Mouse (Mus musculus) stomach, postnatal 0 days (tissue): Measurements from ENCODE around the gene Atp8a2. TPM values are rescaled to one million over a fixed set of nuclear protein-coding genes. Genes with fewer than 3 reads are reported as not detected.

ENCODE experiments used
- ATAC-seq: fragments of 200-750 bp; cut with Nextera tagmentation; 2 replicates; pipeline ENCODE4 v1.8.0; 2017; ENCODE audit not compliant: low FRiP score, low TSS enrichment
- DNase-seq: peaks from one replicate; pipeline ENCODE4 v3.0.0-alpha.2; 2016; ENCODE audit warnings: low spot score
- H3K27ac ChIP-seq: fragments of 300-500 bp; sonication (generic); replicated peaks from 2 replicates; pipeline ENCODE4 v1.5.1; 2014; ENCODE audit warnings: mild to moderate bottlenecking, control low read depth
- H3K27me3 ChIP-seq: fragments of 300-500 bp; sonication (generic); 2 replicates; pipeline ENCODE4 v1.6.1; 2014; ENCODE audit warnings: low read length; ENCODE audit not compliant: control insufficient read depth, insufficient read depth
- H3K36me3 ChIP-seq: fragments of 300-500 bp; sonication (generic); 2 replicates; pipeline ENCODE4 v1.6.1; 2014; ENCODE audit warnings: low read length, mixed read lengths; ENCODE audit not compliant: control insufficient read depth, insufficient read depth
- H3K4me1 ChIP-seq: fragments of 300-500 bp; sonication (generic); replicated peaks from 2 replicates; pipeline ENCODE4 v1.6.1; 2014; ENCODE audit warnings: antibody characterized with exemption; ENCODE audit not compliant: control insufficient read depth, insufficient read depth
- H3K4me2 ChIP-seq: fragments of 300-500 bp; sonication (generic); replicated peaks from 2 replicates; pipeline ENCODE4 v1.6.1; 2014; ENCODE audit warnings: low read depth, mild to moderate bottlenecking, control low read depth, moderate library complexity
- H3K4me3 ChIP-seq: fragments of 300-500 bp; sonication (generic); 2 replicates; pipeline ENCODE4 v1.5.1; 2014; ENCODE audit warnings: low read depth, low read length, control low read depth
- H3K9ac ChIP-seq: fragments of 300-500 bp; sonication (generic); 2 replicates; pipeline ENCODE4 v1.6.1; 2014; ENCODE audit warnings: mild to moderate bottlenecking, low read length, control low read depth, mixed read lengths
- H3K9me3 ChIP-seq: fragments of 300-500 bp; sonication (generic); 2 replicates; pipeline ENCODE4 v1.6.1; 2016; ENCODE audit warnings: low read length; ENCODE audit not compliant: control insufficient read depth
- CTCF ChIP-seq: IDR thresholded peaks from 2 replicates; pipeline ENCODE4 v1.5.1; 2016; ENCODE audit warnings: antibody characterized with exemption, low read depth, mild to moderate bottlenecking, moderate library complexity
- EP300 ChIP-seq: optimal IDR thresholded peaks from 2 replicates; pipeline ENCODE3; 2016; ENCODE audit warnings: antibody characterized with exemption
- WGBS: fragments of 180-500 bp; shearing (Covaris S2); extraction: QIAGEN DNeasy Blood & Tissue Kit; methylation state at CpG from one replicate; pipeline ENCODE4 v1.1.7; 2014; 5-methylcytosine and 5-hydroxymethylcytosine counted together
- polyA plus RNA-seq: library from polyadenylated mRNA; unstranded; fragments of >200 nt; fragmentation: Nextera tagmentation; extraction: Ambion mirVana; gene quantifications from 2 replicates; pipeline ENCODE4 v1.2.1, GENCODE M21; 2015

The Atp8a2 gene
- polyA plus RNA-seq, 1 experiment from 2014 or later: 6.3 TPM

DNA sequence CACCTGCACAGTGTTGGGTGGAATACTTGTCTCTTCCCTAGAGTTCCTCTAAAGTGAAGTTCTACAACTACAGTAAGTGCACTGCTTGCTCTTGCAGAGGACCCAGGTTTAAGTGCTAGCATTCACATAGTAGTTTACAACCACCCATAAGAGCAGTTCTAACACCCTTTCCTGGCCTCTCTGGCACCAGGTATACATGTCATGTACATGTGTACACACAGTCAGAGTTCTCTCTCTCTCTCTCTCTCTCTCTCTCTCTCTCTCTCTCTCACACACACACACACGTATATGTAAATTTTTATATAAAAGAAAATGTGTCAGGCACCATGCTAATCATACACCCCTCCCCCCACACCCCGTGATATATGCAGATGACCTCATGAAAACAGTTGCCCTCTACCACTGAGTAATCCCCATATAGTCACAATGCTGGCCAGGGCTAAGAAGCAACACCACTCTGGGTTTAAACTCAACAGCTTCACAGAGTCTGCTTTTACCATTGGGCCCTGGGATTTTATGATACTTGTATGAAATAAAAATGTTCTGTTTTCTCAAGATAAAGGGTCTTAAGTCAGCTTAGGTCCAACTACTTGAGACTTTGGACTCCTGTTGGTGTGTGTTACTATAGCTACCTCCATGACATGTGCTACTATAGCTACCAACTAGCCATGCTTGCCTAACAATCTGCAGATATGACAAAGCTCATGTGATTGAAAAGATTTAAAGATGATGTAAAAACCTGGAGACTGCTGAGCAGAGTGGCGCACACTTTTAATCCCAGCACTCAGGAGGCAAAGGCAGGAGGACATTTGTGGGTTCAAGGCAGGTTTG is 487.3 kb downstream of the Atp8a2 start:
- DNase-seq (no peak), ATAC-seq (0 out of 2 replicates have a peak, but pooled peaks have one; percentile 64)
- 82% methylated on average over 3 of the region's 3 CpGs for WGBS
- TF ChIP-seq CTCF (no peak), EP300 (no peak)
- Histone ChIP-seq H3K4me1 (no peaks in the 10 kb centered on the region), H3K9me3 (no peaks in the 10 kb centered on the region), H3K9ac (no peak overlapping the region), H3K4me3 (no peak overlapping the region), H3K27ac (no peak overlapping the region), H3K4me2 (no peak overlapping the region), H3K36me3 (no peaks in the 10 kb centered on the region), H3K27me3 (no peaks in the 10 kb centered on the region)

DNA sequence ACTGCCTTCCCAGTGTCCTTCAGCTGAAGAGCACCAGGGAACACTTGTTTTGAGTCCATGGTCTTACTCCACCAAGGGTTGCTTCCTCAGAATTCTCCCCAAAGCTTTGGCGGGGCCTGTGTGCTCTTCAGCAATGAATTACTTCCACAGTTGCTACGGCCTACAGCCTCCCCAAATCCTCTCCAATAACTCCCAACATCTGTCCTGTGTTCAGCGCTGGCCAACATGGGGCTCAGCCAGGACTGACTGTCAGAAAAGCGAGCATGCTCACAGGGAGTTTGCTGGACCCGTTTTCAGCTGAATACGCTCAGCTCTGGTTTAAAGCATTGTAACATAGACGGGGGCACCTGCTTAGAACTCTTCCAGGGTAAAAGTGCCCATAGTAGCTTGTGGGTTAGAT is 489.0 kb downstream of the Atp8a2 start:
- 62% methylated on average over 7 of the region's 7 CpGs for WGBS
- TF ChIP-seq CTCF (no peak), EP300 (no peak)
- DNase-seq: no peak
- H3K27me3 ChIP-seq: no peaks in the 10 kb centered on the region
- H3K4me1 ChIP-seq: no peaks in the 10 kb centered on the region
- no peak overlapping the region for H3K9ac ChIP-seq
- no peaks in the 10 kb centered on the region for H3K9me3 ChIP-seq
- H3K4me2 ChIP-seq: no peak overlapping the region
- no peaks in the 10 kb centered on the region for H3K36me3 ChIP-seq
- H3K27ac ChIP-seq: no peak overlapping the region
- no peak for ATAC-seq
- no peak overlapping the region for H3K4me3 ChIP-seq

DNA sequence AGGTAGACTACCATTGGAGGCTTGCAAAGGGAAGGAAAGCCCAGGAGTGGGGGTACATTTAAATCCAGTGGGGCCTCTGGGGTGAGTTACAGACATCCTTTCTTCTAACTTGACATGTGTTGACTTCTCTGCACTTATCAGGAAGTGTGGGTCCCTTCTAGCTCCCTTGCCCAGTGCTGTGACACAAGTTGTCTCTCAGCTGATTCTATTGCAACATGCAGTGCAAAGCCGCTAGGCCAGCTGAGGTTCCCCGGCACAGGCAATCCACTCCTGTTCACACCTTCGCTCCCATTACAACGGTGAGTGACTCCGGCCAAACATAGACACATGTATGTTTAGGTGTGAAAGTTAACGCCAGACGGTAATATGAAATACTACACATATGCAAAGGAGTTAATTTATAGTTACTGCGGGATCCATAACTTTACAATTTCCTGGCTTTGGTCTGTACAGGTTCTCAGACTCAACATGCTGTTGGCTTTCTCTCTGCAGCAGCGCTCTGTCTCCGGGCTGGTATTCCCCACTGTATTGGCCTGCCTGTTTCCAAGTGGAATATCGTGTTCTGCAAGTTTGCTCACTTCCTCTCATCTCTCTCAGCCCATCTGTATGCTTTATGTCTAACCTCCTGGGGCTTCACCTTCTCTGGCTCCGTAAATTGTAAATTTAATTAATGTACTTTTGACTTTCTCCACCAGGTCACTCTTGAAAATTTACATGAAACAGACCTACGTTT is 491.5 kb downstream of the Atp8a2 start:
- H3K4me1 ChIP-seq: no peaks in the 10 kb centered on the region
- ATAC-seq (no peak), DNase-seq (no peak)
- no peak overlapping the region for H3K27ac ChIP-seq
- H3K27me3 ChIP-seq: no peaks in the 10 kb centered on the region
- H3K9ac ChIP-seq: no peak overlapping the region
- TF ChIP-seq CTCF (no peak), EP300 (no peak)
- WGBS: 82% methylated on average over 13 of the region's 13 CpGs
- H3K9me3 ChIP-seq: no peaks in the 10 kb centered on the region
- H3K4me3 ChIP-seq: no peak overlapping the region
- H3K4me2 ChIP-seq: no peak overlapping the region
- H3K36me3 ChIP-seq: no peaks in the 10 kb centered on the region

DNA sequence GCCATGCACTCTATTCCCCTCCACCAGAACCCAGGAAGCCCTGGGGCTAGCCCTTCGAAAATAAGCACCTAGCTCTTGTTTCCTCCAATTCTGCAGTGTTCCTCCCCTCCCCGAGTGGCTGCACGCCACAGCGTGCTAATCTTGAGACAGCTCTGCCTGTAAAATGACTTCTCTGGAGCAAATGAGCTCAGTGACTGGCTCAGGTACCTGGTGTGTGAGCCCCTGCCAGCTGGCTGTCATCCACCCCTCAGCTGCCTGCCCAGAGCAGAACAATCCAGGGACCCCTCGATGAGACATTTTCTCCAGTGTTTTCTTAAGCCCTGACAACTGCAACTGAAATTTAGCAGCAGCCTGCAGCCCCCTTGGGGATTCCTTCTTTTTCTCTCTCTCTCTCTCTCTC is 495.5 kb downstream of the Atp8a2 start:
- ATAC-seq (no peak), DNase-seq (no peak)
- H3K27me3 ChIP-seq: no peaks in the 10 kb centered on the region
- no peaks in the 10 kb centered on the region for H3K9me3 ChIP-seq
- no peak overlapping the region for H3K4me3 ChIP-seq
- TF ChIP-seq CTCF: no peak
- TF ChIP-seq EP300: no peak
- H3K36me3 ChIP-seq: no peaks in the 10 kb centered on the region
- no peaks in the 10 kb centered on the region for H3K4me1 ChIP-seq
- WGBS: 38% methylated on average over 5 of the region's 5 CpGs
- no peak overlapping the region for H3K27ac ChIP-seq
- no peak overlapping the region for H3K4me2 ChIP-seq
- no peak overlapping the region for H3K9ac ChIP-seq

DNA sequence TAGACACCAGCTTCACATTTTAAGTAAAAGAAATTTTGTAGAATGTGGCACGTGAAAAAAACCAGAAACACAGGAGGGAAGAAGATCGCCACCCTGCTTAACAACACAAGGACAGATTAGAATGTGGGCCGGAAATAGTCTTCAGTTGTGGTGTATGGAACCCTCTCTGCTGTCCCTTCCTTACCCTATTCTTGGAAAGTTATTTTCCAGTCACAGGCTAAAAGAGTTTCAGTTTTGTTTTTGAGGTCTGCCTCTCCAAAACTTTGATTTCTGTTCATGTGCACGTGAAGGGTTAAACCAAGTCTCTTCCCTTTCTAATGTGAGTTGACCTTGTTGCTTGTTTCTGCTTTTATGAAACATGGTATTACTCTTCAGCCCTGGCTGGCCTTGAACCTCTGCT is 501.8 kb downstream of the Atp8a2 start:
- TF ChIP-seq CTCF (no peak), EP300 (no peak)
- Histone ChIP-seq H3K36me3 (no peaks in the 10 kb centered on the region), H3K4me3 (no peak overlapping the region), H3K27ac (no peak overlapping the region), H3K4me1 (no peaks in the 10 kb centered on the region), H3K27me3 (no peaks in the 10 kb centered on the region), H3K9me3 (no peaks in the 10 kb centered on the region), H3K4me2 (no peak overlapping the region), H3K9ac (no peak overlapping the region)
- WGBS: 86% methylated on average over 4 of the region's 4 CpGs
- DNase-seq: no peak
- ATAC-seq: no peak

DNA sequence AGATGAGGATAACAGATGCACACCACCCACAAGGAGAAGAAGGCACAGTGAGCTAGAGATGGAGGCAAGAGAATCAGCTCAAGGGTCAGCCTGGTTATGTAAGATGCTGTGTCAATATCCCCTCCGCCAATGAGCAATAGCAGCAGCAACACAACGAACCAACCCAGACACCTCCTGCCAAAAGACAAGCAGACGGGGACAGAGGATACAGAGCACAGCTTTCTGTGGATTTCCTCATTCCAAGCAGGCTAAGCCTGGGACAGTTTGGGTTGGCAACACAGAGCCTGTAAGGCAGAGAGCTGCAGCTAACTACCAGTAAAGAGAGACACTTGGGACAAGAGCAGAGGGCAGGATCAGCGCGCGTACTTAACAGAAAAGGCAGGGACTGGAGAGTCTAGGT is 504.8 kb downstream of the Atp8a2 start:
- 62% methylated on average over 6 of the region's 6 CpGs for WGBS
- no peak overlapping the region for H3K27ac ChIP-seq
- H3K9ac ChIP-seq: no peak overlapping the region
- H3K4me1 ChIP-seq: no peaks in the 10 kb centered on the region
- no peak for ATAC-seq
- no peaks in the 10 kb centered on the region for H3K9me3 ChIP-seq
- no peaks in the 10 kb centered on the region for H3K36me3 ChIP-seq
- H3K27me3 ChIP-seq: no peaks in the 10 kb centered on the region
- no peak overlapping the region for H3K4me3 ChIP-seq
- DNase-seq: no peak
- TF ChIP-seq CTCF (no peak), EP300 (no peak)
- no peak overlapping the region for H3K4me2 ChIP-seq
